Mouse (Mus musculus) right cerebral cortex, adult 18-20 months (tissue): Measurements from ENCODE around the gene Il4i1.
"Not testable (repeated sequence)": the region's sequence is repeated elsewhere in the genome, so short reads cannot be mapped to it uniquely, and the experiment has no call there.

Experiments
- DNase-seq: peaks from one replicate; pipeline ENCODE4 v3.0.0; 2022; ENCODE audit warnings: mixed read lengths

The Il4i1 gene

GRCm38 (mm10) chr7:44866276-44867009, 50.3 kb downstream of the Il4i1 start:
- DNase-seq: no peak

GRCm38 (mm10) chr7:44867010-44867702, 51.0 kb downstream of the Il4i1 start:
- no peak for DNase-seq

GRCm38 (mm10) chr7:44867802-44868201, 51.6 kb downstream of the Il4i1 start:
- no peak for DNase-seq

GRCm38 (mm10) chr7:44868465-44868864, 52.3 kb downstream of the Il4i1 start:
- no peak for DNase-seq

- peak; percentile 64 for DNase-seq
These were observed 52.9 kb downstream of the Il4i1 start for GRCm38 (mm10) chr7:44868919-44869696.

- DNase-seq: peak; percentile 98
These were observed 53.7 kb downstream of the Il4i1 start, which contains the start of gene Ptov1 for GRCm38 (mm10) chr7:44869697-44870528. Gene Ptov1 (minus strand): TSS chr7:44869788.

GRCm38 (mm10) chr7:44870614-44871013, 54.4 kb downstream of the Il4i1 start:
- no peak for DNase-seq

GRCm38 (mm10) chr7:44871181-44871580, 55.0 kb downstream of the Il4i1 start:
- DNase-seq: no peak

GRCm38 (mm10) chr7:44871774-44872173, 55.6 kb downstream of the Il4i1 start:
- not testable (repeated sequence) for DNase-seq

GRCm38 (mm10) chr7:44877833-44878232, 61.6 kb downstream of the Il4i1 start:
- no peak for DNase-seq

GRCm38 (mm10) chr7:44883036-44883435, 66.8 kb downstream of the Il4i1 start:
- no peak for DNase-seq

GRCm38 (mm10) chr7:44884637-44885036, 68.5 kb downstream of the Il4i1 start:
- DNase-seq: no peak

- DNase-seq: no peak
These were observed 70.8 kb downstream of the Il4i1 start for GRCm38 (mm10) chr7:44886964-44887363.

- no peak for DNase-seq
These were observed 72.3 kb downstream of the Il4i1 start for GRCm38 (mm10) chr7:44888256-44889105.

- DNase-seq: no peak
These were observed 74.0 kb downstream of the Il4i1 start for GRCm38 (mm10) chr7:44890180-44890579.
